Mouse (Mus musculus) brain, embryonic 14.5 days (tissue): ENCODE measurements around the gene Nsl1.

ENCODE experiments used
- CTCF ChIP-seq: fragments of 200-500 bp; IDR thresholded peaks from 2 replicates; pipeline ENCODE4 v1.5.1; 2012; ENCODE audit warnings: inconsistent platforms, mild to moderate bottlenecking, moderate library complexity, borderline replicate concordance; ENCODE audit not compliant: insufficient read depth, insufficient read length; ENCODE audit errors: extremely low read depth
- POLR2A ChIP-seq: fragments of 200-500 bp; IDR thresholded peaks from 2 replicates; pipeline ENCODE4 v1.6.1; 2012; ENCODE audit warnings: mild to moderate bottlenecking, inconsistent platforms, borderline replicate concordance; ENCODE audit not compliant: poor library complexity, insufficient read depth, insufficient read length, severe bottlenecking; ENCODE audit errors: extremely low read depth

DNA sequence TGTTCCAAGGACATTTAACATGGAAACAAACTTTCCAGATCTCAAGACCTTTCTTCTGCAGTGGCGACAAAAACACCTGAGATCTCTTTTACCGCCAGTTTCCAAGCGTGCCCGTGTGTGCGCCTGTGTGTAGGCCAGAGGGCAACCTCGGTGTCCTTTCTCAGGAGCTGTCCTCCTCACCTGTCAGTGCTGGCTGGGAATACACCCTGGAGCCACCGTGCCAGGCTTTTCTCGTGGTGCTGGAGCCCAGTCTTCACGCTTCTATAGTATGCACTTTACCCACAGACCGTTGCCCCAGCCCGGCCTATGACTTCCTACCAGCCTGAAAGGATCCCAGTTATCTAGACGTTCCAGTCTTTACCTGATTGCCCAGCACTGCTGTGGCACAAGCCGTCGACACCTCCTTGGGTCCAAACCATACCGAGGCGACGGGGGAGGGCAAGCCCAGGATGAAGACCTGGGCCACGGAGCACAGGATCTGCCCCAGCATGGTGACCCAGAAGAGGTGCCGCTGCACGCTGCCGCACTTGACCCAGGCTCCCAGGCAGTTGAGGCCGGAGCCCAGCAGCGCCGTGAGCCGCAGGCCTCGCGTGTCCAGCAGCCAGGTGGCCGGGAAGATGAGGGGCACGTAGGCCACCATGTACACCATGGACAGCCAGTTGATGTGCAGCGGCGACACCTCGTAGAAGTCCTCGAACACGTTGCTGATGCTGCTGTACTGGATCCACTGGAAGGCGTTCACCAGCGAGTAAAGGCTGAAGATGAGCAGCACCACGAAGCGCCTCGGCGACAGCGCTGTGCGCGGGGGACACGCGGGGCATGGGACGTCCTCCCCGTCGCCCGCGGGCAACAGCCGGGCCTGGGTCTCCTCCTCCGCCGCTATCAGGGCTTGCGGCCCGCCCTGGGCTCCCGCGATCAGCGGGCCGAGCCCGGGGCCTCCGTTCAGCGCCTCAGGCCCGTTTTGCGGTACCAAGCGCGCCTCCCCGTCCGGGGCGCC lies 37.5 kb upstream of the Nsl1 start:
- TF ChIP-seq CTCF (no peak), POLR2A (no peak)
